Mouse (Mus musculus) lung, postnatal 0 days (tissue): ENCODE data around the gene March4. TPM values are rescaled to one million over a fixed set of nuclear protein-coding genes. Genes with fewer than 3 reads are reported as not detected.

Experiments used
- ATAC-seq: fragments of 200-750 bp; cut with Nextera tagmentation; 2 replicates; pipeline ENCODE4 v1.8.0; 2017; ENCODE audit warnings: moderate library complexity
- DNase-seq: peaks from one replicate; pipeline ENCODE4 v3.0.0-alpha.2; 2016; ENCODE audit warnings: low spot score
- H3K27ac ChIP-seq: fragments of 300-500 bp; sonication (generic); 2 replicates; pipeline ENCODE4 v1.5.1; 2014; ENCODE audit warnings: antibody characterized with exemption, mild to moderate bottlenecking, low read length, mixed read lengths
- H3K27me3 ChIP-seq: fragments of 300-500 bp; sonication (generic); replicated peaks from 2 replicates; pipeline ENCODE4 v1.6.1; 2014; ENCODE audit warnings: low read length, mixed read lengths; ENCODE audit not compliant: insufficient read depth
- H3K36me3 ChIP-seq: fragments of 300-500 bp; sonication (generic); 2 replicates; pipeline ENCODE4 v1.6.1; 2014; ENCODE audit warnings: low read length, mixed read lengths; ENCODE audit not compliant: insufficient read depth
- H3K4me1 ChIP-seq: fragments of 300-500 bp; sonication (generic); 2 replicates; pipeline ENCODE4 v1.6.1; 2014; ENCODE audit warnings: antibody characterized with exemption, low read depth, low read length, mixed read lengths; ENCODE audit not compliant: insufficient read depth
- H3K4me2 ChIP-seq: fragments of 300-500 bp; sonication (generic); replicated peaks from 2 replicates; pipeline ENCODE4 v1.6.1; 2014; ENCODE audit warnings: low read depth, mild to moderate bottlenecking, low read length, moderate library complexity, mixed read lengths
- H3K4me3 ChIP-seq: fragments of 300-500 bp; sonication (generic); 2 replicates; pipeline ENCODE4 v1.5.1; 2014; ENCODE audit warnings: low read depth, low read length
- H3K9ac ChIP-seq: fragments of 300-500 bp; sonication (generic); replicated peaks from 2 replicates; pipeline ENCODE4 v1.6.1; 2014; ENCODE audit warnings: low read depth, mild to moderate bottlenecking
- H3K9me3 ChIP-seq: fragments of 300-500 bp; sonication (generic); 2 replicates; pipeline ENCODE4 v1.6.1; 2016; ENCODE audit warnings: low read length, mixed read lengths
- CTCF ChIP-seq: IDR thresholded peaks from 2 replicates; pipeline ENCODE4 v1.5.1; 2016; ENCODE audit warnings: antibody characterized with exemption, mild to moderate bottlenecking
- EP300 ChIP-seq: IDR thresholded peaks from 2 replicates; pipeline ENCODE4 v1.6.1; 2016; ENCODE audit warnings: antibody characterized with exemption, mild to moderate bottlenecking, control low read depth
- WGBS: fragments of 180-500 bp; shearing (Covaris S2); extraction: QIAGEN DNeasy Blood & Tissue Kit; methylation state at CpG from one replicate; pipeline ENCODE4 v1.1.7; 2014; 5-methylcytosine and 5-hydroxymethylcytosine counted together
- polyA plus RNA-seq: library from polyadenylated mRNA; unstranded; fragments of >200 nt; fragmentation: Nextera tagmentation; extraction: Ambion mirVana; gene quantifications from 2 replicates; pipeline ENCODE4 v1.2.1, GENCODE M21; 2015

The March4 gene
- polyA plus RNA-seq, 1 experiment from 2014 or later: 0.06 TPM

- Histone ChIP-seq H3K9ac (no peak overlapping the region), H3K9me3 (no peaks in the 10 kb centered on the region), H3K27ac (no peak overlapping the region), H3K4me1 (no peaks in the 10 kb centered on the region), H3K27me3 (no peaks in the 10 kb centered on the region), H3K4me3 (no peak overlapping the region), H3K36me3 (no peaks in the 10 kb centered on the region), H3K4me2 (no peak overlapping the region)
- ATAC-seq: no peak
- TF ChIP-seq CTCF (no peak), EP300 (no peak)
- 38% methylated on average over 15 of the region's 15 CpGs for WGBS
- DNase-seq: no peak
These were observed 41.6 kb upstream of the March4 start for GRCm38 (mm10) chr1:72578351-72578750.

GRCm38 (mm10) chr1:72577481-72577922, 40.8 kb upstream of the March4 start:
- H3K9me3 ChIP-seq: no peaks in the 10 kb centered on the region
- H3K36me3 ChIP-seq: no peaks in the 10 kb centered on the region
- DNase-seq: no peak
- no peak for ATAC-seq
- TF ChIP-seq EP300 (no peak), CTCF (no peak)
- 23% methylated on average over 12 of the region's 12 CpGs for WGBS
- H3K4me1 ChIP-seq: no peaks in the 10 kb centered on the region
- no peaks in the 10 kb centered on the region for H3K27me3 ChIP-seq
- H3K4me3 ChIP-seq: no peak overlapping the region
- no peak overlapping the region for H3K27ac ChIP-seq
- no peak overlapping the region for H3K9ac ChIP-seq
- H3K4me2 ChIP-seq: no peak overlapping the region

GRCm38 (mm10) chr1:72575121-72575520, 38.4 kb upstream of the March4 start:
- 42% methylated on average over 4 of the region's 4 CpGs for WGBS
- no peak for ATAC-seq

GRCm38 (mm10) chr1:72574608-72575007, 37.9 kb upstream of the March4 start:
- H3K9me3 ChIP-seq: no peaks in the 10 kb centered on the region

More at GRCm38 (mm10) chr1:72575121-72575520, 38.4 kb upstream of the March4 start:
- no peak for DNase-seq
- no peak overlapping the region for H3K4me3 ChIP-seq
- no peaks in the 10 kb centered on the region for H3K9me3 ChIP-seq
- H3K36me3 ChIP-seq: no peaks in the 10 kb centered on the region
- H3K4me1 ChIP-seq: no peaks in the 10 kb centered on the region
- H3K27ac ChIP-seq: no peak overlapping the region
- no peak for TF ChIP-seq EP300
- TF ChIP-seq CTCF: peak; percentile 57
- no peak overlapping the region for H3K4me2 ChIP-seq
- H3K9ac ChIP-seq: no peak overlapping the region
- no peaks in the 10 kb centered on the region for H3K27me3 ChIP-seq

GRCm38 (mm10) chr1:72574047-72574446, 37.3 kb upstream of the March4 start:
- H3K4me2 ChIP-seq: no peak overlapping the region
- no peaks in the 10 kb centered on the region for H3K9me3 ChIP-seq
- TF ChIP-seq CTCF: no peak
- no peak for TF ChIP-seq EP300
- 48% methylated on average over 7 of the region's 7 CpGs for WGBS
- no peak overlapping the region for H3K27ac ChIP-seq
- H3K9ac ChIP-seq: no peak overlapping the region
- no peaks in the 10 kb centered on the region for H3K36me3 ChIP-seq
- no peak for DNase-seq
- H3K4me3 ChIP-seq: no peak overlapping the region
- no peaks in the 10 kb centered on the region for H3K27me3 ChIP-seq
- no peak for ATAC-seq
- no peaks in the 10 kb centered on the region for H3K4me1 ChIP-seq

More at GRCm38 (mm10) chr1:72574608-72575007, 37.9 kb upstream of the March4 start:
- Histone ChIP-seq H3K27me3 (no peaks in the 10 kb centered on the region), H3K36me3 (no peaks in the 10 kb centered on the region), H3K27ac (no peak overlapping the region), H3K4me3 (no peak overlapping the region), H3K4me1 (no peaks in the 10 kb centered on the region), H3K9ac (no peak overlapping the region), H3K4me2 (no peak overlapping the region)
- no peak for ATAC-seq
- 26% methylated on average over 7 of the region's 7 CpGs for WGBS
- DNase-seq: no peak
- TF ChIP-seq CTCF: no peak

GRCm38 (mm10) chr1:72568725-72569124, 32.0 kb upstream of the March4 start:
- Histone ChIP-seq H3K9ac (no peak overlapping the region), H3K4me3 (no peak overlapping the region), H3K4me1 (no peaks in the 10 kb centered on the region), H3K36me3 (no peaks in the 10 kb centered on the region), H3K4me2 (no peak overlapping the region), H3K9me3 (no peaks in the 10 kb centered on the region), H3K27ac (no peak overlapping the region), H3K27me3 (no peaks in the 10 kb centered on the region)
- TF ChIP-seq EP300 (no peak), CTCF (no peak)
- 86% methylated on average over 8 of the region's 8 CpGs for WGBS
- ATAC-seq (no peak), DNase-seq (no peak)

- Histone ChIP-seq H3K4me3 (no peak overlapping the region), H3K4me1 (no peaks in the 10 kb centered on the region), H3K4me2 (no peak overlapping the region), H3K9ac (no peak overlapping the region), H3K9me3 (no peaks in the 10 kb centered on the region), H3K36me3 (no peaks in the 10 kb centered on the region), H3K27me3 (no peaks in the 10 kb centered on the region), H3K27ac (no peak overlapping the region)
- no peak for ATAC-seq
- no peak for TF ChIP-seq CTCF
- TF ChIP-seq EP300: no peak
- 45% methylated on average over 9 of the region's 9 CpGs for WGBS
- DNase-seq: no peak
These were observed 30.3 kb upstream of the March4 start for GRCm38 (mm10) chr1:72567056-72567455.
